Mouse (Mus musculus): ENCODE measurements around the gene Tmem266.

Gene Tmem266

GRCm38 (mm10) chr9:55332476-55332875 is 5.8 kb downstream of the Tmem266 start:
- DNase-seq: no peak

GRCm38 (mm10) chr9:55332949-55333348 is 6.2 kb downstream of the Tmem266 start:
- DNase-seq: peak; percentile 22

- DNase-seq: no peak
Observed at GRCm38 (mm10) chr9:55344165-55344564, 17.5 kb downstream of the Tmem266 start.

- DNase-seq: no peak
Observed at GRCm38 (mm10) chr9:55345332-55345731, 18.6 kb downstream of the Tmem266 start.

- DNase-seq: no peak
Observed at GRCm38 (mm10) chr9:55348664-55349063, 22.0 kb downstream of the Tmem266 start.

GRCm38 (mm10) chr9:55354686-55355085 is 28.0 kb downstream of the Tmem266 start:
- DNase-seq: no peak

- no peak for DNase-seq
Observed at GRCm38 (mm10) chr9:55355270-55355834, 28.6 kb downstream of the Tmem266 start.

GRCm38 (mm10) chr9:55357164-55357563 is 30.5 kb downstream of the Tmem266 start:
- DNase-seq: no peak

GRCm38 (mm10) chr9:55360372-55360771 is 33.7 kb downstream of the Tmem266 start:
- DNase-seq: no peak

GRCm38 (mm10) chr9:55360861-55361260 is 34.1 kb downstream of the Tmem266 start:
- no peak for DNase-seq

GRCm38 (mm10) chr9:55361969-55362368 is 35.3 kb downstream of the Tmem266 start:
- DNase-seq: no peak

- no peak for DNase-seq
Observed at GRCm38 (mm10) chr9:55363707-55364106, 37.0 kb downstream of the Tmem266 start.

- DNase-seq: no peak
Observed at GRCm38 (mm10) chr9:55368011-55368410, 41.3 kb downstream of the Tmem266 start.

- no peak for DNase-seq
Observed at GRCm38 (mm10) chr9:55371908-55372307, 45.2 kb downstream of the Tmem266 start.

GRCm38 (mm10) chr9:55377603-55378250 is 51.0 kb downstream of the Tmem266 start:
- peak; percentile 38 for DNase-seq

GRCm38 (mm10) chr9:55381456-55381855 is 54.7 kb downstream of the Tmem266 start:
- DNase-seq: no peak

GRCm38 (mm10) chr9:55382441-55382840 is 55.7 kb downstream of the Tmem266 start:
- DNase-seq: no peak

GRCm38 (mm10) chr9:55386117-55386516 is 59.4 kb downstream of the Tmem266 start:
- DNase-seq: no peak

- DNase-seq: peak; percentile 17
Observed at GRCm38 (mm10) chr9:55387862-55388505, 61.3 kb downstream of the Tmem266 start.

- DNase-seq: peak; percentile 66
Observed at GRCm38 (mm10) chr9:55391909-55392658, 65.4 kb downstream of the Tmem266 start.

- no peak for DNase-seq
Observed at GRCm38 (mm10) chr9:55395650-55396049, 68.9 kb downstream of the Tmem266 start.

GRCm38 (mm10) chr9:55398985-55399554 is 72.4 kb downstream of the Tmem266 start:
- DNase-seq: no peak

GRCm38 (mm10) chr9:55402276-55402675 is 75.6 kb downstream of the Tmem266 start:
- no peak for DNase-seq

All from layer of hippocampus, adult 9-11 months (tissue).